Mouse (Mus musculus) heart, postnatal 0 days (tissue): ENCODE results near the gene Srpx2. TPM values are rescaled to one million over a fixed set of nuclear protein-coding genes. Genes with fewer than 3 reads are reported as not detected.

Experiments used
- ATAC-seq: fragments of 200-750 bp; cut with Nextera tagmentation; 2 replicates; pipeline ENCODE4 v1.8.0; 2017; ENCODE audit warnings: low read depth, moderate number of reproducible peaks, moderate library complexity; ENCODE audit not compliant: insufficient read depth
- DNase-seq: peaks from one replicate; pipeline ENCODE4 v3.0.0-alpha.2; 2016; ENCODE audit warnings: low spot score
- H3K27ac ChIP-seq: fragments of 300-500 bp; sonication (generic); 2 replicates; pipeline ENCODE4 v1.5.1; 2014; ENCODE audit warnings: low read depth, mild to moderate bottlenecking
- H3K27me3 ChIP-seq: fragments of 300-500 bp; sonication (generic); 2 replicates; pipeline ENCODE4 v1.6.1; 2014; ENCODE audit warnings: low read length, mixed read lengths; ENCODE audit not compliant: control insufficient read depth, insufficient read depth
- H3K36me3 ChIP-seq: fragments of 300-500 bp; sonication (generic); replicated peaks from 2 replicates; pipeline ENCODE4 v1.6.1; 2014; ENCODE audit warnings: low read length, mixed read lengths; ENCODE audit not compliant: control insufficient read depth, insufficient read depth
- H3K4me1 ChIP-seq: fragments of 300-500 bp; sonication (generic); 2 replicates; pipeline ENCODE4 v1.6.1; 2014; ENCODE audit warnings: antibody characterized with exemption; ENCODE audit not compliant: control insufficient read depth, insufficient read depth
- H3K4me2 ChIP-seq: fragments of 300-500 bp; sonication (generic); 2 replicates; pipeline ENCODE4 v1.6.1; 2014; ENCODE audit warnings: low read depth, mild to moderate bottlenecking, low read length, moderate library complexity
- H3K4me3 ChIP-seq: fragments of 300-500 bp; sonication (generic); 2 replicates; pipeline ENCODE4 v1.5.1; 2014; ENCODE audit warnings: low read depth, low read length
- H3K9ac ChIP-seq: fragments of 300-500 bp; sonication (generic); replicated peaks from 2 replicates; pipeline ENCODE4 v1.6.1; 2014; ENCODE audit warnings: low read depth, low read length, mixed read lengths
- H3K9me3 ChIP-seq: fragments of 300-500 bp; sonication (generic); replicated peaks from 2 replicates; pipeline ENCODE4 v1.6.1; 2016; ENCODE audit warnings: low read length; ENCODE audit not compliant: control insufficient read depth
- CTCF ChIP-seq: IDR thresholded peaks from 2 replicates; pipeline ENCODE4 v1.5.1; 2016; ENCODE audit warnings: antibody characterized with exemption, control low read depth, low read depth
- EP300 ChIP-seq: IDR thresholded peaks from 2 replicates; pipeline ENCODE4 v1.6.1; 2016; ENCODE audit warnings: antibody characterized with exemption, low read depth
- WGBS: fragments of 180-500 bp; shearing (Covaris S2); extraction: QIAGEN DNeasy Blood & Tissue Kit; methylation state at CpG from one replicate; pipeline ENCODE4 v1.1.7; 2014; 5-methylcytosine and 5-hydroxymethylcytosine counted together
- polyA plus RNA-seq: library from polyadenylated mRNA; unstranded; fragments of >200 nt; fragmentation: Nextera tagmentation; extraction: Ambion mirVana; gene quantifications from 2 replicates; pipeline ENCODE4 v1.2.1, GENCODE M21; 2015
- total RNA-seq: library from RNA; depleted of rRNA; stranded (reverse); fragments of >200 nt; gene quantifications from 2 replicates; pipeline ENCODE4 v1.2.3, GENCODE M21; 2014; ENCODE audit warnings: low replicate concordance; rRNA removed

Srpx2 gene
- total RNA-seq (8.2 and 8.9 TPM in 2 replicates), polyA plus RNA-seq (8.5 TPM in 2 replicates)

- no peak for DNase-seq
- Histone ChIP-seq H3K4me2 (0 out of 2 replicates have a peak within 1 kb of the TSS, but pooled peaks have one; percentile 11), H3K4me3 (0 out of 2 replicates have a peak within 1 kb of the TSS, but pooled peaks have one; percentile 12), H3K36me3 (no peaks in the 10 kb centered on the region), H3K27me3 (no peaks in the 10 kb centered on the region), H3K27ac (no peak within 1 kb of the TSS), H3K9me3 (no peaks in the 10 kb centered on the region), H3K9ac (no peak within 1 kb of the TSS), H3K4me1 (no peaks in the 10 kb centered on the region)
- ATAC-seq: no peak; the same call in 1 of the 2 replicates
- TF ChIP-seq CTCF (no peak), EP300 (no peak)
- WGBS: 23% methylated on average over 3 of the region's 3 CpGs
Observed at GRCm38 (mm10) chrX:133908261-133908660, at the start of gene Srpx2. TSS of gene Srpx2 (plus strand) at chrX:133908426.

DNA sequence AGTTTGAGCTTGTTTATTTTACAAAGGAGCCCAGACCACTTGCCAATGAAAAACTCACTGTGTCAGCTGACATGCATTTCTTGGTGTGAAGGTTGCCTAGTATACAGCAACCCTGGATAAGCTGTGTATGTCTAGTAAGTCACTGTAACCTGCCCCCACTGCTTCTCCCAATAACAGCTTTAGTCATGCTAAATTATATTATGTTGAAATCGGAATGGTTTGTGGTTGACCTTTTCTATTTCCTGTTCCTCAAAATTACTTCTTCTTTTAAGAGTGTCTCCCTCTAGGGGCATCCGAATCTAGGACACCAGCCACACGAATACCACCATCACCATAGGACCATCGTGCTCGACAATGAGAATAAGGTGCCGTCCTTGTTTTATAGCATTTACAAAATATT lies 38.5 kb upstream of the Srpx2 start:
- no peak overlapping the region for H3K4me2 ChIP-seq
- ATAC-seq (no peak), DNase-seq (no peak)
- H3K4me3 ChIP-seq: no peak overlapping the region
- H3K27me3 ChIP-seq: no peaks in the 10 kb centered on the region
- H3K4me1 ChIP-seq: no peaks in the 10 kb centered on the region
- H3K9me3 ChIP-seq: no peaks in the 10 kb centered on the region
- WGBS: 74% methylated on average over 6 of the region's 6 CpGs
- H3K27ac ChIP-seq: no peak overlapping the region
- H3K9ac ChIP-seq: no peak overlapping the region
- TF ChIP-seq EP300 (no peak), CTCF (no peak)
- H3K36me3 ChIP-seq: no peaks in the 10 kb centered on the region

- ATAC-seq (no peak), DNase-seq (no peak)
- WGBS: 90% methylated on average over 3 of the region's 3 CpGs
- Histone ChIP-seq H3K4me1 (no peaks in the 10 kb centered on the region), H3K27me3 (no peaks in the 10 kb centered on the region), H3K27ac (no peak overlapping the region), H3K9ac (no peak overlapping the region), H3K4me2 (no peak overlapping the region), H3K36me3 (no peaks in the 10 kb centered on the region), H3K9me3 (no peaks in the 10 kb centered on the region), H3K4me3 (no peak overlapping the region)
- TF ChIP-seq EP300 (no peak), CTCF (no peak)
Observed at GRCm38 (mm10) chrX:133887308-133887707, 20.9 kb upstream of the Srpx2 start.

- Histone ChIP-seq H3K9ac (no peak overlapping the region), H3K9me3 (no peaks in the 10 kb centered on the region), H3K4me2 (no peak overlapping the region), H3K27me3 (no peaks in the 10 kb centered on the region), H3K36me3 (no peaks in the 10 kb centered on the region), H3K4me1 (no peaks in the 10 kb centered on the region), H3K27ac (no peak overlapping the region), H3K4me3 (no peak overlapping the region)
- DNase-seq (no peak), ATAC-seq (no peak)
- TF ChIP-seq EP300 (no peak), CTCF (no peak)
- 74% methylated on average over 5 of the region's 5 CpGs for WGBS
Observed at GRCm38 (mm10) chrX:133888111-133888510, 20.1 kb upstream of the Srpx2 start.

DNA sequence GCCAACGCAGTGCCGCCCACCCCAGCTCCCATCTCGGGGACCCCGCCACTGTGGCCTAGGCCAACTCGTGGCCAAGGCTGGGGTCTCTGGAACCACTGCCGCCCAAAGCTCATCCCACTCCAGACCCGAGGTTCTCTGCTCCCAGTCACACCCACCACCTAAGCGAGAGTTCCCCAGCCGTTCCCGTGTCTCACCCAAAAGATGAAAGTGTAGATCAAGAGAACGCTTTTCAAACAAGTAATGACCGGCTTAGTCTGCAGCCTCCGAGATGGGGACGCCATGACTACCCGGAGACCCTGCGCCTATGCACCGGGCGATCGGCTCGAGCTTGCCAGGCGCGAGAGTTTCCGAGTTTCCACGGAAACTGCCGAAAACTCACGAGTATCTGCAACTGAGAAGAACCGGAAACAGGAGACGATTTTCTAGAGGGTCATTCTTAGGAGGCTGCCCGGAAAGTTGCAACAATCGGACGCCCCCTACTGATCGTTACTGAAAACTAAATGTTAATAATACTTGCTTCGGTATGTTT lies 10.1 kb upstream of the Srpx2 start, which contains the start of gene Tspan6:
TSS of gene Tspan6 (minus strand) at position 416 of the 529 bp plus-strand sequence.
- H3K9me3 ChIP-seq: no peaks in the 10 kb centered on the region
- WGBS: 20% methylated on average over 33 of the region's 33 CpGs
- peak; percentile 80 for ATAC-seq
- H3K4me3 ChIP-seq: peak within 1 kb of the TSS; percentile 59
- no peak for TF ChIP-seq EP300
- peak; percentile 46 for TF ChIP-seq CTCF
- H3K27ac ChIP-seq: peak within 1 kb of the TSS; percentile 20; the same call in 1 of the 2 replicates
- no peaks in the 10 kb centered on the region for H3K27me3 ChIP-seq
- H3K36me3 ChIP-seq: no peaks in the 10 kb centered on the region
- H3K4me1 ChIP-seq: no peaks in the 10 kb centered on the region
- peak within 1 kb of the TSS; percentile 66 for H3K4me2 ChIP-seq
- H3K9ac ChIP-seq: peak within 1 kb of the TSS; percentile 64
- DNase-seq: peak; percentile 71
